Mouse (Mus musculus) heart, postnatal 4 days (tissue): ENCODE results near the gene Tmf1. TPM values are rescaled to one million over a fixed set of nuclear protein-coding genes. Genes with fewer than 3 reads are reported as not detected.

Source experiments
- DNase-seq: peaks from one replicate; pipeline ENCODE4 v3.0.0; 2021
- total RNA-seq, 2 experiments: library from RNA; stranded (reverse); gene quantifications; 2 replicates each; pipeline ENCODE4 v1.2.3; 2021

Tmf1 gene
- total RNA-seq, 2 experiments from 2014 or later: 34.1 to 35.3 TPM

- DNase-seq: no peak
These were observed 74.6 kb downstream of the Tmf1 start for GRCm38 (mm10) chr6:97104264-97104852.

Other genes starting within 250 kb of the Tmf1 start
- gene Fam19a4, start 118.7 kb downstream of the Tmf1 start, total RNA-seq: not detected
- gene Eogt, start 29.9 kb downstream of the Tmf1 start, total RNA-seq: 10 to 100 TPM; 15.5 to 21.2 TPM
- gene Uba3, start 26.5 kb upstream of the Tmf1 start, total RNA-seq: 10 to 100 TPM; 80.9 to 86.9 TPM
- gene Arl6ip5, start 31.6 kb upstream of the Tmf1 start, total RNA-seq: 10 to 100 TPM; 94.2 to 95.1 TPM
- gene Lmod3, start 73.6 kb upstream of the Tmf1 start, total RNA-seq: 10 to 100 TPM; 47.8 to 48.0 TPM